Mouse (Mus musculus): ENCODE data around the gene Ajuba.

The Ajuba gene

GRCm38 (mm10) chr14:54591056-54591455 is 13.7 kb upstream of the Ajuba start:
- no peak for DNase-seq

- DNase-seq, result no peak
Measured at GRCm38 (mm10) chr14:54583681-54584338, 6.5 kb upstream of the Ajuba start.

- DNase-seq, result no peak
Measured at GRCm38 (mm10) chr14:54582536-54582935, 5.2 kb upstream of the Ajuba start.

GRCm38 (mm10) chr14:54579638-54580037 is 2.3 kb upstream of the Ajuba start:
- DNase-seq, result no peak

GRCm38 (mm10) chr14:54578063-54578462 is 705 bp upstream of the Ajuba start:
- DNase-seq, result no peak

- no peak for DNase-seq
Measured at GRCm38 (mm10) chr14:54576241-54577088, 893 bp downstream of the Ajuba start.

- no peak for DNase-seq
Measured at GRCm38 (mm10) chr14:54575631-54576030, 1.7 kb downstream of the Ajuba start.

GRCm38 (mm10) chr14:54575031-54575430 is 2.3 kb downstream of the Ajuba start:
- DNase-seq, result no peak

- no peak for DNase-seq
Measured at GRCm38 (mm10) chr14:54574253-54574652, 3.1 kb downstream of the Ajuba start.

- no peak for DNase-seq
Measured at GRCm38 (mm10) chr14:54572790-54573736, 4.3 kb downstream of the Ajuba start.

- no peak for DNase-seq
Measured at GRCm38 (mm10) chr14:54572122-54572521, 5.2 kb downstream of the Ajuba start.

GRCm38 (mm10) chr14:54569451-54570392 is 7.6 kb downstream of the Ajuba start:
- DNase-seq, result no peak

- DNase-seq, result peak in 1 of 2 experiments; percentile 42
Measured at GRCm38 (mm10) chr14:54568694-54569414, 8.5 kb downstream of the Ajuba start.

GRCm38 (mm10) chr14:54560527-54561242 is 16.7 kb downstream of the Ajuba start:
- DNase-seq, result no peak

- no peak for DNase-seq
Measured at GRCm38 (mm10) chr14:54557330-54557729, 20.0 kb downstream of the Ajuba start.

GRCm38 (mm10) chr14:54553975-54554769 is 23.2 kb downstream of the Ajuba start, which contains the start of gene Haus4:
TSS of gene Haus4 (minus strand) at chr14:54554616.
- peak; percentile 70 to 73 for DNase-seq

GRCm38 (mm10) chr14:54553454-54553974 is 23.8 kb downstream of the Ajuba start:
- DNase-seq, result no peak

GRCm38 (mm10) chr14:54544703-54545102 is 32.7 kb downstream of the Ajuba start:
- DNase-seq, result no peak

GRCm38 (mm10) chr14:54540771-54541170 is 36.6 kb downstream of the Ajuba start:
- DNase-seq, result no peak
